Mouse (Mus musculus) lung, postnatal 10 days (tissue): ENCODE data around the gene Ccdc17.

Source experiments
- DNase-seq: peaks from one replicate; pipeline ENCODE4 v3.0.0; 2021

Ccdc17 gene

GRCm38 (mm10) chr4:116645624-116646023, 49.2 kb downstream of the Ccdc17 start:
- no peak for DNase-seq

DNA sequence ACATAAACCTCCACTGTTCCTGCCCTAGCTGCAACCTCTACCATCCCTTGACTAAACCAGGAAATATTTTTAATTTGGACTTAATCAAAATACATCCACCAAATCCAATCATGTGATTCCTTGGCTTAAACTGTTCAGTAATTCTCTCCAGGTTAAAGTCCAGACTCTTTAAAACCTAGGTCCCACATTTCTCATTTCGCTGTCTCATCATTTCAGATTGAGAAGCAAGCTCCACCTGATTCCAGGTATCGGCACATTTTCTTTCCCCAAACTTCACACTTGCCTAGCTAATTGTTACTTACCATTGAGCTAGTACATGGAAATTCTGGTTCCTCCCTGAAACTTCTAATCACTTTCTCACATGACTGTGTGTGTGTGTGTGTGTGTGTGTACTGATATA, 53.0 kb downstream of the Ccdc17 start:
- DNase-seq = no peak
